Mouse (Mus musculus) forebrain, embryonic 13.5 days (tissue): ENCODE measurements around the gene Mobp. TPM values are rescaled to one million over a fixed set of nuclear protein-coding genes. Genes with fewer than 3 reads are reported as not detected.

Experiments used
- ATAC-seq: fragments of 200-750 bp; cut with Nextera tagmentation; 2 replicates; pipeline ENCODE4 v1.8.0; 2017
- H3K27ac ChIP-seq: fragments of 300-500 bp; sonication (generic); 2 replicates; pipeline ENCODE4 v1.5.1; 2015; ENCODE audit warnings: inconsistent platforms, mild to moderate bottlenecking, moderate library complexity
- H3K27me3 ChIP-seq: fragments of 300-500 bp; sonication (generic); 2 replicates; pipeline ENCODE4 v1.6.1; 2015; ENCODE audit warnings: mild to moderate bottlenecking, inconsistent platforms
- H3K36me3 ChIP-seq: fragments of 300-500 bp; sonication (generic); 2 replicates; pipeline ENCODE4 v1.6.1; 2015; ENCODE audit warnings: mild to moderate bottlenecking, inconsistent platforms; ENCODE audit not compliant: poor library complexity, severe bottlenecking
- H3K4me1 ChIP-seq: fragments of 300-500 bp; sonication (generic); 2 replicates; pipeline ENCODE4 v1.6.1; 2015; ENCODE audit warnings: inconsistent platforms
- H3K4me2 ChIP-seq: fragments of 300-500 bp; sonication (generic); 2 replicates; pipeline ENCODE4 v1.6.1; 2015; ENCODE audit warnings: inconsistent platforms, mild to moderate bottlenecking, moderate library complexity
- H3K4me3 ChIP-seq: fragments of 300-500 bp; sonication (generic); 2 replicates; pipeline ENCODE4 v1.5.1; 2015; ENCODE audit warnings: mild to moderate bottlenecking, inconsistent platforms
- H3K9ac ChIP-seq: fragments of 300-500 bp; sonication (generic); 2 replicates; pipeline ENCODE4 v1.6.1; 2015; ENCODE audit warnings: mild to moderate bottlenecking, inconsistent platforms
- H3K9me3 ChIP-seq: fragments of 300-500 bp; sonication (generic); replicated peaks from 2 replicates; pipeline ENCODE4 v1.6.1; 2016; ENCODE audit warnings: inconsistent platforms
- WGBS: fragments of 180-500 bp; shearing (Covaris S2); methylation state at CpG from one replicate; pipeline ENCODE4 v1.1.7; 2015; 5-methylcytosine and 5-hydroxymethylcytosine counted together
- polyA plus RNA-seq: library from polyadenylated mRNA; unstranded; fragments of >200 nt; fragmentation: Nextera tagmentation; extraction: Ambion mirVana; gene quantifications from 2 replicates; pipeline ENCODE4 v1.2.1, GENCODE M21; 2015

The Mobp gene
- polyA plus RNA-seq, 1 experiment from 2014 or later = 0.89 TPM

DNA sequence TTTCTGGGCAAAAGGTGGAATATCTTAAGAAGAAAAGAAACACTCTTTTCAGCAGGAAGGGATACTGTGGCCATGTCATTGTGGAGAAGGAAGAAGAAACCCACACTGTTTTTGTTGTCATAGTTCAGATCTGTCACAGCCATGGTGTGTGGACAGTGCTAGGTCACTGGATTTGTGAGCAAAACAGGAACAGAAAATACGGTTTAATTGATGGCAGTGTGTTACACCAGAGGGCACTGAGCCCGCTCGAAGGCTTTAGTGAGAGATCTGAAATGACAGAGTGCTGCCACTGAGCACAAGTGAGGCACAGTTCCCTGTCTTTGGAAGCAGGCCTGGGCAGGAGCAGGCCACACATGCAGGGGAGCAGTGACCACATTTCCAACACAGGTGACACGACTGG, 31.3 kb upstream of the Mobp start:
- Histone ChIP-seq H3K9ac (no peak overlapping the region), H3K27ac (no peak overlapping the region), H3K36me3 (peaks cover 55% of the 10 kb centered on the region), H3K4me1 (no peaks in the 10 kb centered on the region), H3K9me3 (no peaks in the 10 kb centered on the region), H3K27me3 (no peaks in the 10 kb centered on the region), H3K4me2 (no peak overlapping the region), H3K4me3 (no peak overlapping the region)
- no peak for ATAC-seq
- WGBS = 86% methylated on average over 4 of the region's 4 CpGs

DNA sequence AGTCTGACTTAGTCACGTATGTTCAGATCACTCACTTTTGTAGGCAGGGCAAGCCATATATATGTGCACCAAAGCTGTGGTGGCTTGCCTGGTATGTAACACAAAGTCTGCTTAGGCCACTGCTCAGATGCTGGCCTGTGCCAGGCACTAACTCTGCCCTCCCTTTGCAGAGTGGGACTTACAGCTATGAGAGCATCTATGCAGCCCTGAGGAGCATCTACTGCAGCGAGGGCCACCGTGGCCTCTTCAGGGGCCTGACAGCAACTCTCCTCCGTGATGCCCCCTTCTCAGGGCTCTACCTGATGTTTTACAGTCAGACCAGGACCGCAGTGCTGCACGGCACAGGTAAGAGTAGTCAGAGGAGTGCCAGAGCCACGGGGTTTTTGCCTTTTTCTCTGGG, 29.0 kb upstream of the Mobp start:
- WGBS = 91% methylated on average over 7 of the region's 7 CpGs
- Histone ChIP-seq H3K4me3 (no peak overlapping the region), H3K9ac (no peak overlapping the region), H3K36me3 (peaks cover 68% of the 10 kb centered on the region), H3K4me1 (no peaks in the 10 kb centered on the region), H3K4me2 (no peak overlapping the region), H3K27me3 (no peaks in the 10 kb centered on the region), H3K27ac (no peak overlapping the region), H3K9me3 (no peaks in the 10 kb centered on the region)
- no peak for ATAC-seq

DNA sequence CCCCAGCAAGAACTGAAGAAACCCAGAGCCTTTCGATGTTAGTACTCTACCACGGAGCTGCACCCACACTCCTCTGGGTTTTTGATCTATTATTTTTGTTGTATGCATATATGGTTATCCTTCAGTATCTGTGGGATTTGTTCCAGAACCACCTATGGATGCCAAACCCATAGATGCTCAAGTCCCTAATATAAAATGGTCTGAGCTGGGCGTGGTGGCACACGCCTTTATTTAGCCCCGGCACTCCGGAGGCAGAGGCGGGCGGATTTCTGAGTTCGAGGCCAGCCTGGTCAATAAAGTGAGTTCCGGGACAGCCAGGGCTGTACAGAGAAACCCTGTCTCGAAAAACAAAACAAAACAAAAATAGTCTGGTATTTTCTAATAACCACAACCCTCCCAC, 22.6 kb upstream of the Mobp start:
- peaks cover 57% of the 10 kb centered on the region for H3K36me3 ChIP-seq
- 62% methylated on average over 11 of the region's 11 CpGs for WGBS

DNA sequence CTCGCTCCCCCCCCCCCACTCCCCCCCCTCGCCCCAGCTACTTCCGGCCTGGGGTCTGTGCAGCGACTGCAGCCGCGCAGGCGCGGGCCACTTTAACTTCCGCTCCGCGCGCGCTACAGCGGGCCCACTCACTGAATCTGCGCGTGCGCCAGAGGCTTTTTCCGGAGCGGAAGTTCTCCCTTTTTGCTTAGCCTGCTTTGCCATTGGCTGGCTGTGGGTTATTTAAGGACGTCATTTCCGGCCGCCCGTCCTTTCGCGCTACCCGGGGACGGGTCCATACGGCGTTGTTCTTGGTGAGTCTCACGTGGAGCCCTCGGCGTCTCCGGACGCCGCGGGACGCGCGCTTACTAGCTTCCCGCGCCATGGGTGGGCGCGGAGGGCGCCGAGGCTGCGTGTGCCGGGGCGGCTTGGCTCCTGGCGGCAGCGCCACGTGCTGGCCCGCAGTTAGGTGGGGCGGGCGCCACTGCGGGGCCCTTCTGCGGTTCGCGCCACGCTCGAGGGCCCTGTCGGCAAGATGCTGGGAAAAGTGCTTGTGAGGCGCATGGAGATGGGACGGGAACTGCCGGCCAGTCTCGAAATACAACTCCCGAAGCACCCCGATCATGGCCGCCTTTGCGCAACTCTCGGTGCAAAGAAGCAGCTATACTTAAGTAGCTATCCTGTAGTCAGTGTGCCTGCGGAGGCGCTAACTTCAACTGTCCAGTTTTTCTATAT, 21.8 kb upstream of the Mobp start, which contains the start of gene Rpsa:
Gene Rpsa (plus strand): TSS at position 152 of the 714 bp plus-strand sequence.
- H3K4me2 ChIP-seq = peak within 1 kb of the TSS; percentile 90
- peak; percentile 97 for ATAC-seq
- H3K27ac ChIP-seq = peak within 1 kb of the TSS; percentile 81
- no peaks in the 10 kb centered on the region for H3K27me3 ChIP-seq
- peak within 1 kb of the TSS; percentile 97 for H3K9ac ChIP-seq
- no peaks in the 10 kb centered on the region for H3K9me3 ChIP-seq
- H3K4me3 ChIP-seq = peak within 1 kb of the TSS; percentile 92
- peaks cover 21% of the 10 kb centered on the region for H3K4me1 ChIP-seq
- H3K36me3 ChIP-seq = peaks cover 58% of the 10 kb centered on the region
- WGBS = under 1% methylated on average over 70 of the region's 72 CpGs

More for the DNA sequence above, 22.6 kb upstream of the Mobp start:
- ATAC-seq = no peak; the same call in none of the 2 replicates
- H3K4me1 ChIP-seq = peaks cover 21% of the 10 kb centered on the region
- H3K4me3 ChIP-seq = peak overlapping the region; percentile 43
- no peaks in the 10 kb centered on the region for H3K27me3 ChIP-seq
- peak overlapping the region; percentile 60; the same call in 1 of the 2 replicates for H3K27ac ChIP-seq
- H3K9ac ChIP-seq = peak overlapping the region; percentile 63
- no peaks in the 10 kb centered on the region for H3K9me3 ChIP-seq
- H3K4me2 ChIP-seq = peak overlapping the region; percentile 90

DNA sequence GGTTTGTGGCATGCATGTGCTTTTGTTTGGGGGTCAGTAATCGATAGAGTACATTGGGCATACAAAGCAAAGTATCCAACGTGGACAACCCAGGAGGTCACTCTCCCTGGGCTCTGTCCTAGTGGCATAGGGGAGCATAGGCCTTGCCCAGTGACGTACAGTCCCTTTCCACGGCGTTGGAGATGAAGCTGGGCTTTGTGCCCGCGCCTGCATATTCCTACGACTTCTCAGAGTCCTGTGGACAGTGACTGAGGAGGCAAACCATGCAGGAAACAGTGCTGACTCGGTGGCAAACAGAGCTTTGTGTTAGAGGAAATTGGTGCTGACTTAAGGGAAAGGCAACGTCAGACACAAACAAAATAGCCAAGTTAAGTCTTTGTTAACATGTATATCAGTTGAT, 20.2 kb upstream of the Mobp start:
- H3K4me3 ChIP-seq = peak overlapping the region; percentile 92
- H3K4me1 ChIP-seq = peaks cover 21% of the 10 kb centered on the region
- H3K4me2 ChIP-seq = peak overlapping the region; percentile 90
- H3K9ac ChIP-seq = peak overlapping the region; percentile 97
- peaks cover 49% of the 10 kb centered on the region for H3K36me3 ChIP-seq
- no peak for ATAC-seq
- H3K27ac ChIP-seq = no peak overlapping the region
- H3K27me3 ChIP-seq = no peaks in the 10 kb centered on the region
- 72% methylated on average over 10 of the region's 10 CpGs for WGBS
- no peaks in the 10 kb centered on the region for H3K9me3 ChIP-seq

DNA sequence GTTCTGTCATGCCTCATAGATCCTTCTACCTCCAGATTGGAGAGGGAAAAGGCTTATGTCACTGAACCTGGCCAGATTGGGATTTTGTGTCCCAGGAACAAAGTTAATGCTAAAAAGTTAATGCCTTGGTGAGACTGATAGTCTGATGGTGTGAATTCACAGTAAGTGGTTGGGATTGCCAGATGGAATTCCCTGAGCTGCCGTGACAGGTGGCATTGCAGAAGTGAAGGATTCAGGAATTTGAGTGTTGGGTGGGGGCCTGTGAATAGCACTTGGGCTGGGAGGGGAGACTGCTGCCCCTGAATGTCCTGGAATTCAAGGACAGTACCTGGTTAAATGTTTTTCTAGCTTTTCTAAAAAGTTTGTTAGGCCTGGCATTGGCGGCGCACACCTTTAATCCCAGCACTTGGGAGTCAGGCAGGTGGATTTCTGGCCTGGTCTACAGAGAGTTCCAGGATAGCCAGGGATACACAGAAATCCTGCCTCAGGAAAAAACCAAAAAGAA, 17.7 kb upstream of the Mobp start:
- whole genome bisulfite sequencing = 90% methylated on average over 3 of the region's 3 CpGs
- Histone ChIP-seq H3K27me3 (no peaks in the 10 kb centered on the region), H3K27ac (no peak overlapping the region), H3K4me1 (peaks cover 20% of the 10 kb centered on the region), H3K9ac (no peak overlapping the region), H3K4me2 (no peak overlapping the region), H3K9me3 (no peaks in the 10 kb centered on the region), H3K4me3 (no peak overlapping the region), H3K36me3 (peaks cover 46% of the 10 kb centered on the region)
- no peak for ATAC-seq

DNA sequence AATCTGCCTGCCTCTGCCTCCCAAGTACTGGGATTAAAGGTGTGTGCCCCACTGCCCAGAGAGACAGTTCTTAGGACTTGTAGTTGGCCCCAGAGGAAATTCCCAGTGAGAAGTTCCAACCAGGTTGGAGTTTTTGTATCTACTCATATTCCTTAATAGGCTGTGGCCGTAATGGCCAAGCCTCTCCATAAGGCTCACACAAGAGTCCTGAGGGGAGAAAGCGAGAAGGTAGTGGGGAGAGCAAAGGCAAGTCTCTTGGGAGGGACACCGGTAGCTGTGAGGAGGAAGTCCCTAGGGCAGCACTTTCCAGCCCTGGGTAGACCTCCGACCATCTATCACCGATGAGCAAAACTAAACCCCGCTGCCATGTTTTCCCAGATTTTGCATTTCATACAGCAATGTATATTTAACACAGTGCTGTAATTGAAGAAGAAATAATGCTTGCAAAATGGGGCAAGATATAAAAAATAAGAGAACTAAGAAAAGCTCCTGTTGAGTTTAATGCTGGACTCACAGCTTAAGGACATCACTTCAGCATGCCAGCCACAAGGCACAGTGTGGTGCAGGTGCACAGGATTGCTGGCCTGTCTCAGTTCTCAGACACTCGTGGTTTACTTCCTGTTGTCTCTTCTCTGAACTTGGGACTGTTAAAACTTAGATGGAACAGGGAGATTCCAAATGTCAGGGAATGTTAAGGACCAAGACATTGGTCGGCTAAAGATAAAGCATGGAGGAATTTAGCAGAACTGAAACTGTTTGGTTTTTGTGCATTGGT, 16.3 kb upstream of the Mobp start:
- H3K9me3 ChIP-seq = no peaks in the 10 kb centered on the region
- peaks cover 17% of the 10 kb centered on the region for H3K4me1 ChIP-seq
- H3K27me3 ChIP-seq = no peaks in the 10 kb centered on the region
- WGBS = 38% methylated on average over 8 of the region's 8 CpGs
- ATAC-seq = 0 out of 2 replicates have a peak, but pooled peaks have one; percentile 14
- H3K4me2 ChIP-seq = no peak overlapping the region
- H3K36me3 ChIP-seq = peaks cover 46% of the 10 kb centered on the region
- no peak overlapping the region for H3K27ac ChIP-seq
- no peak overlapping the region for H3K9ac ChIP-seq
- H3K4me3 ChIP-seq = no peak overlapping the region

DNA sequence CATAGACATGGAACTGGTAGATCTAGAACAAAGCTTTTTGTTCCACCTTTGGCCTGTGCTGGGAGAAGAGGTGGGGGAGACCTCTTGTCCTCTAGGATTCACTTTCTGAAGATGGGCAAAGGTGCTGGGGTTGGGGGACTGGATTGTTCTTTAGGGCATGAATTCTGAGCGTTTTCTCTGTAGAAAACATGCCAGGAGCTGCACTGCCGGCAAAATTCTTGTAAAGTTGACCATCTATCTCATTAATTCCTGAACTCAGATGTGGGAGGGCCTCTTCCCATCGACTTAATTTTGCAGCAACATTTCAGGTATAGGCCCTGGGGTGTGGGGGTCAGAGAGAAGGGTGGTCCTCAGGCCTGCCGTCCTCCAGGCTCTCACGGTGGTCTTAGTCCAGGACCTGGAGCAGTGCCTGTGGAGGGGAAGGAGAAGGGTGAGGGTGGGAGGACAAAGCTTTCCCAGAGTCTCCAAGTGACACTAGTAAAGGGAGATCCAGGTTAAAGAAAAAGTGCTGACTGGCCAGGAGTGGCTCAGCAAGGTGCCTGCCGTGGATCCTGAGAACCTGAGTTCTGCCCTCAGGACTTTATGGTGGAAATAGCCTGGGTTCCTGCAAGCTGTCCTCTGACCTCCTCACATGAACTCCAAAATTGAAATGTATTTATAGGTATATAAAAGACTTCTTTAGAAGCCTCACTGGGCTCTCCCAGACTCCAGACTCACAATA, 15.6 kb upstream of the Mobp start:
- WGBS = 50% methylated on average over 6 of the region's 6 CpGs

DNA sequence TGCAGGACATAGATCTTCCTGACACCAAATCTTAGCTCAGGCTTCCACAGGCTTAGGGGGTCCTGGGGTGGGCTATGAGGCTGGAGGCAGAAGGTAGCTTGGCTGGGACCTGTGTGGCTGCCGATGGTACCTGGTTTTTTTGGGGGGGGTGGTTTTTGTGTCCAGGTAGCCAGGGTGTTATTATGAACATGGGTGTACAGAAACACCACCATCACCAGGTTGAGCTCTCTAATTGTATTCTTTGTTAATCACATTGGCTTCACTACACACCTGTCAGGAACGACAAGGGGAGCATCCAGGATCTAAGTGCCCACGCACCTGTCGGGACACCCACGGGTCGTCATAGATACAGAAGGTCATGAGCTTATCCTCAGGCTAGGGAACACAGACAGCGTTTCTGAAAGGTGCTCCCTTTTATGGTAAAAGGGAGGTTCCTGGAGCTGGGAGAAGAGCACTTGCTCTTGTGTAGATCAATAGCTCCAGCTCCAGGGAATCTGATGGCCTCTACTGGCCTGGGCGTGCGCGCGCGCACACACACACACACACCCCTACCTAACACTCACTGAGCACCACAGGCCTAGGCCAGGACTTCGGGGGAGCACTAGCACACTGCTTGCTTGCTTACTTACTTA, 14.9 kb upstream of the Mobp start:
- no peak overlapping the region for H3K4me3 ChIP-seq
- H3K9me3 ChIP-seq = no peaks in the 10 kb centered on the region
- WGBS = 88% methylated on average over 13 of the region's 13 CpGs
- no peaks in the 10 kb centered on the region for H3K27me3 ChIP-seq
- no peak overlapping the region for H3K9ac ChIP-seq
- ATAC-seq = 0 out of 2 replicates have a peak, but pooled peaks have one; percentile 34
- peaks cover 35% of the 10 kb centered on the region for H3K36me3 ChIP-seq
- H3K4me2 ChIP-seq = no peak overlapping the region
- no peak overlapping the region for H3K27ac ChIP-seq
- H3K4me1 ChIP-seq = peaks cover 2% of the 10 kb centered on the region; the same call in 1 of the 2 replicates

More for the DNA sequence above, 15.6 kb upstream of the Mobp start:
- Histone ChIP-seq H3K36me3 (peaks cover 42% of the 10 kb centered on the region), H3K4me2 (no peak overlapping the region), H3K9me3 (no peaks in the 10 kb centered on the region), H3K9ac (no peak overlapping the region), H3K27me3 (no peaks in the 10 kb centered on the region), H3K27ac (no peak overlapping the region), H3K4me3 (no peak overlapping the region), H3K4me1 (peaks cover 9% of the 10 kb centered on the region)
- no peak for ATAC-seq

DNA sequence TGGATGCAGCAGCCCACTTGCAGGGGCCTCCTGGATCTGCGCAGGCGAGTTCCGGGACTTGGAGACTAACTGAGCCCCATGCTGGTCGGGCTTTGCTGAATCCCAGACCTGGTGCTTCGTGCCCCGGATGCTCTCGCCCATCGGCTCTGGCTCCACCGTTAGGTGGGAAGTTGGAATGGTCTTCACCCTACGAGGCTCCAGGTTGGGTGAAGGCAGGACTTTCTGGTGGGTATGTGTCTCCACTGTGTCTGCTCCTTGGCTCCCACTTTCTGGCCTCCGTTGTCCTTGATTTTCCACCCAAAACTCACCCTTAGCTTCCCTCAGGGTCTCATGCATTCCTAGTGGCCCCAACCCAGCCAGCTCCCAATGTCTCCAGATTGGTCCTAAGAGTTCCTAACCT, 14.1 kb upstream of the Mobp start:
- no peaks in the 10 kb centered on the region for H3K27me3 ChIP-seq
- ATAC-seq = no peak
- 86% methylated on average over 11 of the region's 11 CpGs for WGBS

DNA sequence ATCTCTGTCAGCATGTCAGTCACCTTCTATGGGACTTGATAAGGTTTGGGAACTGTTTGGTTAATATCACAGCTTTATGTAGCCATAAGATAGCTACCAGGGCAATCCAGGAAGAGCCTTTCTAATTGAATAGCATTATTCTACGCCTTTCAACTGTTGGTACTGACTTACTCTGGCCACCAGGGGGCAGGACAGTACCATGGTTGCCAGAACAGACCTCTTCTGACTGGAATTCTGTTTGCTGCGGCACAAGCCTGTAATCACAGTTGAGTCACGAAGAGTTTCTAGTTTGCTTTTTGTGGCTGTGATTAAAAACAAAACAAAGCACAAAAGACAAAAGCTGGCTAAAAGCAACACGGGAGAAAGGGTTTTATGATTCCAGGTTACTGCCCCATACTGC, 8.9 kb upstream of the Mobp start:
- ATAC-seq = peak; percentile 72; the same call in 1 of the 2 replicates
- no peak overlapping the region for H3K4me3 ChIP-seq
- H3K9ac ChIP-seq = no peak overlapping the region
- 9% methylated on average over 4 of the region's 4 CpGs for WGBS
- no peaks in the 10 kb centered on the region for H3K4me1 ChIP-seq
- H3K4me2 ChIP-seq = no peak overlapping the region
- H3K36me3 ChIP-seq = no peaks in the 10 kb centered on the region
- H3K27ac ChIP-seq = no peak overlapping the region
- no peaks in the 10 kb centered on the region for H3K27me3 ChIP-seq
- no peaks in the 10 kb centered on the region for H3K9me3 ChIP-seq

More for the DNA sequence above, 14.1 kb upstream of the Mobp start:
- Histone ChIP-seq H3K4me2 (no peak overlapping the region), H3K4me3 (no peak overlapping the region), H3K9me3 (no peaks in the 10 kb centered on the region), H3K36me3 (peaks cover 27% of the 10 kb centered on the region), H3K4me1 (no peaks in the 10 kb centered on the region), H3K27ac (no peak overlapping the region), H3K9ac (no peak overlapping the region)
